Mouse (Mus musculus) forebrain, embryonic 16.5 days (tissue): ENCODE data around the gene Sapcd1. TPM values are rescaled to one million over a fixed set of nuclear protein-coding genes. Genes with fewer than 3 reads are reported as not detected.
"Not testable (repeated sequence)": the region's sequence is repeated elsewhere in the genome, so short reads cannot be mapped to it uniquely, and the experiment has no call there.

ENCODE experiments used
- ATAC-seq: fragments of 200-750 bp; cut with Nextera tagmentation; 2 replicates; pipeline ENCODE4 v1.8.0; 2017; ENCODE audit warnings: mild to moderate bottlenecking, moderate library complexity
- H3K27ac ChIP-seq: fragments of 300-500 bp; sonication (generic); 2 replicates; pipeline ENCODE4 v1.5.1; 2014; ENCODE audit warnings: low read length, control low read depth
- H3K27me3 ChIP-seq: fragments of 300-500 bp; sonication (generic); replicated peaks from 2 replicates; pipeline ENCODE4 v1.6.1; 2014; ENCODE audit warnings: low read length; ENCODE audit not compliant: control insufficient read depth, insufficient read depth
- H3K36me3 ChIP-seq: fragments of 300-500 bp; sonication (generic); 2 replicates; pipeline ENCODE4 v1.6.1; 2014; ENCODE audit not compliant: control insufficient read depth, insufficient read depth
- H3K4me1 ChIP-seq: fragments of 300-500 bp; sonication (generic); replicated peaks from 2 replicates; pipeline ENCODE4 v1.6.1; 2014; ENCODE audit warnings: low read length; ENCODE audit not compliant: control insufficient read depth, insufficient read depth
- H3K4me2 ChIP-seq: fragments of 300-500 bp; sonication (generic); 2 replicates; pipeline ENCODE4 v1.6.1; 2014; ENCODE audit warnings: mild to moderate bottlenecking, low read length, control low read depth
- H3K4me3 ChIP-seq: fragments of 300-500 bp; sonication (generic); replicated peaks from 2 replicates; pipeline ENCODE4 v1.5.1; 2014; ENCODE audit warnings: mild to moderate bottlenecking, low read length, control low read depth
- H3K9ac ChIP-seq: fragments of 300-500 bp; sonication (generic); replicated peaks from 2 replicates; pipeline ENCODE4 v1.6.1; 2014; ENCODE audit warnings: low read depth, low read length, control low read depth
- H3K9me3 ChIP-seq: fragments of 300-500 bp; sonication (generic); 2 replicates; pipeline ENCODE4 v1.6.1; 2016; ENCODE audit warnings: low read length; ENCODE audit not compliant: control insufficient read depth
- WGBS: fragments of 180-500 bp; shearing (Covaris S2); extraction: QIAGEN DNeasy Blood & Tissue Kit; methylation state at CpG from one replicate; pipeline ENCODE4 v1.1.7; 2014; 5-methylcytosine and 5-hydroxymethylcytosine counted together
- polyA plus RNA-seq: library from polyadenylated mRNA; unstranded; fragments of >200 nt; fragmentation: Nextera tagmentation; extraction: Ambion mirVana; gene quantifications from 2 replicates; pipeline ENCODE4 v1.2.1, GENCODE M21; 2015

Sapcd1 gene
- polyA plus RNA-seq, 1 experiment from 2014 or later = 2.7 TPM

GRCm38 (mm10) chr17:35004075-35004717 lies 23.6 kb downstream of the Sapcd1 start:
- no peak overlapping the region for H3K9ac ChIP-seq
- H3K9me3 ChIP-seq = no peaks in the 10 kb centered on the region
- no peak overlapping the region for H3K27ac ChIP-seq
- 95% methylated on average over 17 of the region's 17 CpGs for WGBS
- no peak for ATAC-seq
- H3K4me2 ChIP-seq = no peak overlapping the region
- no peak overlapping the region for H3K4me3 ChIP-seq
- no peaks in the 10 kb centered on the region for H3K27me3 ChIP-seq
- peaks cover 24% of the 10 kb centered on the region for H3K4me1 ChIP-seq
- H3K36me3 ChIP-seq = peaks cover 18% of the 10 kb centered on the region

- H3K9me3 ChIP-seq = no peaks in the 10 kb centered on the region
- H3K4me3 ChIP-seq = no peak overlapping the region
- H3K4me2 ChIP-seq = no peak overlapping the region; the same call in 1 of the 2 replicates
- WGBS = 68% methylated on average over 9 of the region's 9 CpGs
- no peak for ATAC-seq
- H3K9ac ChIP-seq = peak overlapping the region; percentile 90; the same call in 1 of the 2 replicates
- peaks cover 27% of the 10 kb centered on the region for H3K4me1 ChIP-seq
- H3K27me3 ChIP-seq = no peaks in the 10 kb centered on the region
- no peak overlapping the region for H3K27ac ChIP-seq
- H3K36me3 ChIP-seq = peaks cover 15% of the 10 kb centered on the region
Measured at GRCm38 (mm10) chr17:35003022-35003838, 24.6 kb downstream of the Sapcd1 start.

GRCm38 (mm10) chr17:35002153-35002865 lies 25.5 kb downstream of the Sapcd1 start:
- no peak overlapping the region for H3K27ac ChIP-seq
- peaks cover 27% of the 10 kb centered on the region for H3K4me1 ChIP-seq
- H3K4me3 ChIP-seq = peak overlapping the region; percentile 83
- ATAC-seq = no peak
- H3K27me3 ChIP-seq = no peaks in the 10 kb centered on the region
- H3K9me3 ChIP-seq = no peaks in the 10 kb centered on the region
- H3K9ac ChIP-seq = peak overlapping the region; percentile 90
- H3K4me2 ChIP-seq = peak overlapping the region; percentile 99
- peaks cover 13% of the 10 kb centered on the region for H3K36me3 ChIP-seq
- WGBS = 5% methylated on average over 12 of the region's 12 CpGs

- peak; percentile 13; the same call in 1 of the 2 replicates for ATAC-seq
- Histone ChIP-seq H3K4me2 (peak overlapping the region; percentile 99), H3K27me3 (no peaks in the 10 kb centered on the region), H3K27ac (peak overlapping the region; percentile 98), H3K9ac (peak overlapping the region; percentile 90), H3K4me1 (peaks cover 27% of the 10 kb centered on the region), H3K9me3 (no peaks in the 10 kb centered on the region), H3K36me3 (peaks cover 13% of the 10 kb centered on the region), H3K4me3 (peak overlapping the region; percentile 83)
- WGBS = under 1% methylated on average over 35 of the region's 35 CpGs
Measured at GRCm38 (mm10) chr17:35001452-35002152, 26.2 kb downstream of the Sapcd1 start.

GRCm38 (mm10) chr17:35000717-35001451 lies 26.9 kb downstream of the Sapcd1 start, which contains the start of gene Vars:
TSS of gene Vars (plus strand) at chr17:35000987.
- Histone ChIP-seq H3K9ac (peak within 1 kb of the TSS; percentile 90), H3K27ac (peak within 1 kb of the TSS; percentile 98), H3K27me3 (no peaks in the 10 kb centered on the region), H3K9me3 (no peaks in the 10 kb centered on the region), H3K4me2 (peak within 1 kb of the TSS; percentile 99), H3K4me3 (peak within 1 kb of the TSS; percentile 83), H3K36me3 (peaks cover 13% of the 10 kb centered on the region), H3K4me1 (peaks cover 27% of the 10 kb centered on the region)
- ATAC-seq = peak; percentile 93
- WGBS = 0% methylated on average over 79 of the region's 83 CpGs

GRCm38 (mm10) chr17:34999871-35000716 lies 27.7 kb downstream of the Sapcd1 start:
- Histone ChIP-seq H3K27ac (peak overlapping the region; percentile 98), H3K4me1 (peaks cover 27% of the 10 kb centered on the region), H3K4me3 (peak overlapping the region; percentile 83), H3K4me2 (peak overlapping the region; percentile 99), H3K9ac (peak overlapping the region; percentile 90)
- 29% methylated on average over 26 of the region's 32 CpGs for WGBS
- not testable (repeated sequence) for H3K27me3 ChIP-seq, H3K36me3 ChIP-seq, H3K9me3 ChIP-seq, ATAC-seq

- Histone ChIP-seq H3K9me3 (no peaks in the 10 kb centered on the region), H3K9ac (no peak overlapping the region), H3K4me2 (peak overlapping the region; percentile 47), H3K4me3 (no peak overlapping the region), H3K27ac (no peak overlapping the region), H3K36me3 (no peaks in the 10 kb centered on the region), H3K27me3 (no peaks in the 10 kb centered on the region), H3K4me1 (peaks cover 27% of the 10 kb centered on the region)
- no peak for ATAC-seq
- 93% methylated on average over 15 of the region's 15 CpGs for WGBS
Measured at GRCm38 (mm10) chr17:34998526-34999430, 29.0 kb downstream of the Sapcd1 start.
